Mouse (Mus musculus): Measurements from ENCODE around the gene Dnajc6. TPM values are rescaled to one million over a fixed set of nuclear protein-coding genes. Genes with fewer than 3 reads are reported as not detected.
A peak's percentile ranks its signal among the peaks of the same experiment; 100 is the strongest.

The Dnajc6 gene
- polyA plus RNA-seq, 1 experiment from 2014 or later: 56.6 TPM

GRCm38 (mm10) chr4:101582882-101583281 is 86.4 kb downstream of the Dnajc6 start:
- WGBS: 75% methylated on average over 2 of the region's 2 CpGs
- Histone ChIP-seq H3K27me3 (replicated peaks) (no peaks in the 10 kb centered on the region), H3K27ac (no peak overlapping the region), H3K36me3 (replicated peaks) (no peaks in the 10 kb centered on the region), H3K4me2 (no peak overlapping the region), H3K9ac (no peak overlapping the region), H3K4me3 (no peak overlapping the region), H3K4me1 (peaks cover 23% of the 10 kb centered on the region), H3K9me3 (no peaks in the 10 kb centered on the region)
- no peak for ATAC-seq (replicated peaks)

DNA sequence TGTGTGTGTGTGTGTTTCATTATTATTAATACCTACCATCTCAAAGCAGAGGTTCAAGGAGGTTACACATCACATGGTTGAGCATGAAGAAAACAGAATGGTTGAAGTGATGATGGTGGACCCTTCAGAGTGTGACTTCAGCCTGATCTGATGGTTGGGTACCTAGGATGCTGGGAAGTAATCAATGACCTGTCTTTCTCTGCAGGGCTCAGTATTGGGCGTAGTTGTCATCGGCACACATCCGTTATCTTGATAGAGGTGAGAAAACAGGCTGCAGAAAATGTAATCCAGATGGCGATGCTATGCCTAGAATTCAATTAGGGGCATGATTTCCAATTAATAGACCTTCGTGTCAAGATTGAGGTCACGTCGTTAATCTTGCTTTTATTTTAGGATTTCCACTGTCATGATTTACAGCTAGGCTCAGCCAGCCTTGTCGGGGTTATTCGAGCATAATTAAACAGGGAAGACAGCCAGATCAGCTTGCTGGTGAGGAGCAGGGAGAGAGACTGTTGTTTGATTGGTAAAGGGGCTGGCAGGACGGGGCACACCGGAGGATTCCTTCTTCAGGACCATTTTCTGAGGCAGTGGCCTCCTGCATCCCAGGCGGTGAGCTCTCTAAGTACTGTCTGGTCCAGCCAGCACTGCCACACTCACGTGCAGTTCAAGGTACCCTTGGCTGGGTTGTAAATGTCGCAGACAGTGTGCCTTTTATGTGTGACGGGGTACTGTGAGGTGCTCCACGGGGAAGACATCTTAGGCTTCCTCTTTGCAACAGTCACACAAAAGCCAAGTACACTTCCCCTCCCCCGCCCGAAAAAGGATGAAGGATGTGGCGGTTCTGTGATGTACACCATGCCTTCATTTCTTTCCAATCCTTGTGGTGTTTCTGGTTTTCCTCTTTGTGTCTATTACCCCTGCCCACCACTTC is 88.3 kb downstream of the Dnajc6 start:
- Histone ChIP-seq H3K4me1 (peaks cover 23% of the 10 kb centered on the region), H3K4me3 (no peak overlapping the region), H3K27me3 (replicated peaks) (no peaks in the 10 kb centered on the region), H3K9me3 (no peaks in the 10 kb centered on the region), H3K9ac (no peak overlapping the region), H3K4me2 (no peak overlapping the region), H3K27ac (peak overlapping the region; percentile 52; the same call in 1 of the 2 replicates), H3K36me3 (replicated peaks) (no peaks in the 10 kb centered on the region)
- ATAC-seq (replicated peaks): peak; percentile 50
- 46% methylated on average over 19 of the region's 19 CpGs for WGBS

- peaks cover 23% of the 10 kb centered on the region for H3K4me1 ChIP-seq
- H3K9ac ChIP-seq: no peak overlapping the region
- H3K27ac ChIP-seq: no peak overlapping the region
- H3K27me3 ChIP-seq (replicated peaks): no peaks in the 10 kb centered on the region
- WGBS: 62% methylated on average over 8 of the region's 8 CpGs
- H3K9me3 ChIP-seq: no peaks in the 10 kb centered on the region
- 0 out of 2 replicates have a peak, but pooled peaks have one; percentile 16 for ATAC-seq (replicated peaks)
- no peak overlapping the region for H3K4me3 ChIP-seq
- H3K4me2 ChIP-seq: no peak overlapping the region
- H3K36me3 ChIP-seq (replicated peaks): no peaks in the 10 kb centered on the region
Observed at GRCm38 (mm10) chr4:101585455-101586184, 89.2 kb downstream of the Dnajc6 start.

DNA sequence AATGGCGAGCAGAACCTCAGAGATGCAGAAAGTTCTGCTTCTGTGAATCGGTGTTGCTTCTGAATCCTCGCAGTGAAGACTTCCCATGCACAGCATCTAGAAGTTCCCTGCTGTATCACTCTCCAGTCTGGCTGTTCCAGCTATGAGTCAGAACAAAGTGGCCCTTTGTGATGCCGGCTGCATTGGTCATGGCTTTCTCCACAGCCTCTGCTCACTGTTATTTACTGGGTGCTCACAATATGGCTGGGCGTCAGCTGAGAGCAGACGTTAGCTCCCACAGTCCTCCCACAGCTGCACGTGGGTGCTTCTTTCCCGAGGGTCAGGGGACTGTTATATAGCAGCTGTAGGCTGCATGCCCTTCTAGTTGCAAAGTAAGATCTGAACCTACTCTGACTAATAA is 92.5 kb downstream of the Dnajc6 start:
- no peaks in the 10 kb centered on the region for H3K36me3 ChIP-seq (replicated peaks)
- H3K4me2 ChIP-seq: no peak overlapping the region
- H3K9ac ChIP-seq: no peak overlapping the region
- WGBS: 65% methylated on average over 8 of the region's 8 CpGs
- no peak overlapping the region for H3K4me3 ChIP-seq
- H3K9me3 ChIP-seq: no peaks in the 10 kb centered on the region
- peaks cover 12% of the 10 kb centered on the region; the same call in 1 of the 2 replicates for H3K4me1 ChIP-seq
- no peaks in the 10 kb centered on the region for H3K27me3 ChIP-seq (replicated peaks)
- ATAC-seq (replicated peaks): no peak
- H3K27ac ChIP-seq: no peak overlapping the region

DNA sequence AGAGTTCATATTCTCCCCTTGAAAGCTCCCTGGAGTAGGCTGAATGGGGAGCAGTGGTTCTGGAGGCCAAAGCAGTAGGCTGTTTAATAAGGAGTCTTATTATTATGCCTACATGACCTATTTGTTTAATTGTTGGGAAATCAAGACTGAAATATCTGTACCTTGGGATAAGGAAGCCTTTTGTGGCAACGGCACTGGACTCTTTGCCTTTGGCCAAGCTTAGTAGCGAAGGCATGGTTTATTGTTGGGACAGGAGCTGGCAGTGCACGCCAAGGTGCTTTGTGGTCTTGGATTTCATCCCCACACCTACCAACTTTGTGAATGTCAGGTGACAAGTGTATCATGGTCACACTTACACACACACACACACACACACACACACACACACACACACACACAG is 93.3 kb downstream of the Dnajc6 start:
- H3K27me3 ChIP-seq (replicated peaks): no peaks in the 10 kb centered on the region
- no peak overlapping the region for H3K9ac ChIP-seq
- no peak overlapping the region for H3K4me2 ChIP-seq
- no peak for ATAC-seq (replicated peaks)
- 91% methylated on average over 3 of the region's 3 CpGs for WGBS
- H3K36me3 ChIP-seq (replicated peaks): no peaks in the 10 kb centered on the region
- H3K9me3 ChIP-seq: no peaks in the 10 kb centered on the region
- no peak overlapping the region for H3K4me3 ChIP-seq
- H3K4me1 ChIP-seq: peaks cover 10% of the 10 kb centered on the region; the same call in 1 of the 2 replicates
- no peak overlapping the region for H3K27ac ChIP-seq

DNA sequence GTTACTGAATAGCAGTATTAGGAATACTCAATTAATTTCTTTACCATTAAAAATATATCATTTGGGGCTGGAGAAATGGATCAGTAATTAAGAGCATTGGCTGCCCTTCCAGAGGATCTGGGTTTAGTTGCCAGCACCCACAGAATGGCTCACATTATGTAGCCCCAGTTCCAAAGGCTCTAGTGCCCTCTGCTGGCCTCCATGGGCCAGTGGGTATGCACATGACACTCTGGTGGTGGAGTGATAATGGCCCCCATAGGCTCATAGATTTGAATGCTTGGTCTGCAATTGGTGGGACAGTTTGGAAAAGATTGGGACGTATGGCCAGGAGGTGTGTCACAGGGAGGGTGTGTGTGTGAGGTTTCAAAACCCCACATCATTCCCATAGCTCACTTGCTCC is 95.0 kb downstream of the Dnajc6 start:
- Histone ChIP-seq H3K4me1 (no peaks in the 10 kb centered on the region), H3K9me3 (no peaks in the 10 kb centered on the region), H3K9ac (no peak overlapping the region), H3K4me3 (no peak overlapping the region), H3K27ac (no peak overlapping the region), H3K27me3 (replicated peaks) (no peaks in the 10 kb centered on the region), H3K4me2 (no peak overlapping the region), H3K36me3 (replicated peaks) (no peaks in the 10 kb centered on the region)
- 82% methylated on average over 1 of the region's 1 CpGs for WGBS
- ATAC-seq (replicated peaks): no peak

DNA sequence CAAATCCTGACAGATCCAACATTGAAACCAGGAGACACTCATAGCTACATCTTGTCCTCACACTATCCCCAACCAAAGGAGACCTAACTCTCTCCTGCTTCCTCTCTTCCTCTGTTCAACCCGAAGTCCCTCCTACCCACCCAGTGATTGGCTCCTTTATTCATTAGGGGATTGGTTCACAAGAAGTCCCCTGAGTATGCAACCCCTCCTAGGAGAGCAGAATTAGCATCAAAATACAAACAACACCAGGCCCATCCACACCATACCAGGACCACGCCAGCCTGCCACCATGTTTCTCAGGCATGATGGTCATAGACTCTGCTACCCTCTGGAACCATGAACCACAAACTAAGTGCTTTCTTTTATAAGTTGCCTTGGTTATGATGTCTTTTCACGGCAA is 96.0 kb downstream of the Dnajc6 start:
- no peaks in the 10 kb centered on the region for H3K9me3 ChIP-seq
- no peaks in the 10 kb centered on the region for H3K27me3 ChIP-seq (replicated peaks)
- H3K4me2 ChIP-seq: no peak overlapping the region
- no peak overlapping the region for H3K9ac ChIP-seq
- no peak overlapping the region for H3K4me3 ChIP-seq
- no peak for ATAC-seq (replicated peaks)
- no peak overlapping the region for H3K27ac ChIP-seq
- no peaks in the 10 kb centered on the region for H3K4me1 ChIP-seq
- WGBS: 84% methylated on average over 3 of the region's 3 CpGs
- no peaks in the 10 kb centered on the region for H3K36me3 ChIP-seq (replicated peaks)

- H3K4me3 ChIP-seq: no peak overlapping the region
- no peak overlapping the region for H3K27ac ChIP-seq
- no peak overlapping the region for H3K9ac ChIP-seq
- H3K27me3 ChIP-seq (replicated peaks): no peaks in the 10 kb centered on the region
- no peak overlapping the region for H3K4me2 ChIP-seq
- no peaks in the 10 kb centered on the region for H3K9me3 ChIP-seq
- no peak for ATAC-seq (replicated peaks)
- H3K4me1 ChIP-seq: no peaks in the 10 kb centered on the region
- H3K36me3 ChIP-seq (replicated peaks): no peaks in the 10 kb centered on the region
Observed at GRCm38 (mm10) chr4:101601758-101602157, 105.3 kb downstream of the Dnajc6 start.

DNA sequence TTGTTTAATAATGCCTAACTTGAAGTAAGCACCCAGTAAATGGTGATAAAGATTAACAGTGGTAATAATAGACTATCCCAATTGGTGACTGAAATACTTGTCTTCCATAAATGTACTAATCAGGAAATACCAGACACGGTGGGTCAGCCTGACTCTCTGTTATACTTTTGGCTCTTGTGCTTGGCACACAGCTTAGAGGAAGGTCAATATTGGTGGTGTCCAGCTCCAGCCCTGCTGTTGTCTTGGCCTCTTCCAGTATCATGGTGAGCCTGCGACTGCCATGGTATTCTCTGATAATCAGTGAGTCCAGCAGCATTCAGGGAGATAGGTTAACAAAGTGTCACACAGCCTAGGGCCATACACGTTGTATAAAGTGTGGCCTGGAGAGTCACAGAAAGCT is 107.2 kb downstream of the Dnajc6 start:
- no peak overlapping the region for H3K4me2 ChIP-seq
- no peak for ATAC-seq (replicated peaks)
- no peaks in the 10 kb centered on the region for H3K9me3 ChIP-seq
- H3K27ac ChIP-seq: no peak overlapping the region
- H3K27me3 ChIP-seq (replicated peaks): no peaks in the 10 kb centered on the region
- no peak overlapping the region for H3K4me3 ChIP-seq
- H3K9ac ChIP-seq: no peak overlapping the region
- WGBS: 82% methylated on average over 3 of the region's 3 CpGs
- no peaks in the 10 kb centered on the region for H3K4me1 ChIP-seq
- H3K36me3 ChIP-seq (replicated peaks): 0 out of 2 replicates have a peak, but pooled peaks cover 5% of the 10 kb centered on the region

- no peak for ATAC-seq (replicated peaks)
- peaks cover 35% of the 10 kb centered on the region for H3K36me3 ChIP-seq (replicated peaks)
- no peak overlapping the region for H3K27ac ChIP-seq
- 85% methylated on average over 5 of the region's 5 CpGs for WGBS
- H3K9ac ChIP-seq: no peak overlapping the region
- H3K4me2 ChIP-seq: no peak overlapping the region
- H3K9me3 ChIP-seq: no peaks in the 10 kb centered on the region
- H3K4me1 ChIP-seq: no peaks in the 10 kb centered on the region
- no peaks in the 10 kb centered on the region for H3K27me3 ChIP-seq (replicated peaks)
- H3K4me3 ChIP-seq: no peak overlapping the region
Observed at GRCm38 (mm10) chr4:101616520-101616919, 120.1 kb downstream of the Dnajc6 start.

DNA sequence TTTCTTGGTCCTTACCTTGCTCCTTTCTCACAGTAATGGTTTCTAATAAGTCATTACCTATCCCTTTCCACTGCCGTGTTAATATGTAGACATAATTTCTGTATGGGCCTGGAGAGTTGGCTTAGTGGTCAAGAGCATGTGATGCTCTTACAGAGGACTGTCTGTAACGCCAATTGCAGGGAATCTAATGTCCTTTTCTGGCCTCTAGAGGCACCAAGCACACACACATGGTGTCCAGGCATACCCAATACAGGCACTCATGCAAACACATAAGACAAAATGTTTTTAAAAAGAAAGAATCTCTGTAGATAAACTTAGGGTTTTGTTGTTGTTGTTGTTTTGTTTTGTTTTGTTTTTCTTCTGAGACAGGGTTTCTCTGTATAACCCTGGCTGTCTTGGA is 121.3 kb downstream of the Dnajc6 start:
- no peak for ATAC-seq (replicated peaks)
- H3K9ac ChIP-seq: no peak overlapping the region
- peaks cover 34% of the 10 kb centered on the region for H3K36me3 ChIP-seq (replicated peaks)
- no peak overlapping the region for H3K27ac ChIP-seq
- H3K4me3 ChIP-seq: no peak overlapping the region
- no peaks in the 10 kb centered on the region for H3K9me3 ChIP-seq
- H3K27me3 ChIP-seq (replicated peaks): no peaks in the 10 kb centered on the region
- H3K4me1 ChIP-seq: no peaks in the 10 kb centered on the region
- 69% methylated on average over 2 of the region's 2 CpGs for WGBS
- H3K4me2 ChIP-seq: no peak overlapping the region

DNA sequence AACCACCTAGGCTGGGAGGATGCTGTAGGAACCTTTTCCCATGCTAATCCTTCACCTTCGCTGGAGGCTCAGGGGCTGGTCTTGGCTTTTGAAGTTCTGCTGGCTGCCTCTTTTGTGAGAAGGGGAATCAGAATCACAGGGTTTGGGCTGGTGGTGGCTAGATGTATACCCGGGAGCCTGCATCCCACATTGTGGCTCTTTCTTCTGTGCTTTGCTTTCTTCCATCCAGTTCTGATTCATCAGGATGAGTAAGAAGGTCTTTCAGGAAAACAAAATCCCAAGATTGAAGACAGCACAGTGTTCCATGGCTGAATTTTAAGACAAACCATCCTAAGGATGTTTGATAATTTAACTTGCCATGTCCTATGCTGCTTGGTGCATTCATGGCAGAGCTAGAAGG is 123.8 kb downstream of the Dnajc6 start:
- H3K4me2 ChIP-seq: no peak overlapping the region
- peaks cover 26% of the 10 kb centered on the region; the same call in 1 of the 2 replicates for H3K36me3 ChIP-seq (replicated peaks)
- H3K27ac ChIP-seq: no peak overlapping the region
- ATAC-seq (replicated peaks): no peak
- H3K4me3 ChIP-seq: no peak overlapping the region
- no peak overlapping the region for H3K9ac ChIP-seq
- no peaks in the 10 kb centered on the region for H3K4me1 ChIP-seq
- WGBS: 54% methylated on average over 2 of the region's 2 CpGs
- H3K9me3 ChIP-seq: no peaks in the 10 kb centered on the region
- no peaks in the 10 kb centered on the region for H3K27me3 ChIP-seq (replicated peaks)

All from midbrain, embryonic 15.5 days (tissue).